Mouse (Mus musculus) small intestine, adult 2 months (tissue): ENCODE measurements around the gene Prickle2. TPM values are rescaled to one million over a fixed set of nuclear protein-coding genes. Genes with fewer than 3 reads are reported as not detected.

ENCODE experiments used
- H3K27ac ChIP-seq: fragments of 200-500 bp; 2 replicates; pipeline ENCODE4 v1.5.1; 2012; ENCODE audit warnings: low read depth, low read length, control low read depth, inconsistent platforms; ENCODE audit not compliant: insufficient read depth
- H3K27me3 ChIP-seq: fragments of 200-500 bp; 2 replicates; pipeline ENCODE4 v1.6.1; 2012; ENCODE audit warnings: mild to moderate bottlenecking, moderate library complexity, low read length, inconsistent platforms; ENCODE audit not compliant: control insufficient read depth, insufficient read depth
- H3K36me3 ChIP-seq: fragments of 200-500 bp; 2 replicates; pipeline ENCODE4 v1.6.1; 2012; ENCODE audit warnings: mild to moderate bottlenecking, low read length, control low read depth, inconsistent platforms; ENCODE audit not compliant: control insufficient read depth, insufficient read depth
- H3K4me1 ChIP-seq: fragments of 200-500 bp; 2 replicates; pipeline ENCODE4 v1.6.1; 2012; ENCODE audit warnings: low read length, inconsistent platforms, mixed read lengths; ENCODE audit not compliant: control insufficient read depth, insufficient read depth, insufficient read length
- H3K4me3 ChIP-seq: fragments of 200-500 bp; 2 replicates; pipeline ENCODE4 v1.5.1; 2012; ENCODE audit warnings: low read depth, mild to moderate bottlenecking, control low read depth, inconsistent platforms, low read length, moderate library complexity
- CTCF ChIP-seq: fragments of 200-500 bp; IDR thresholded peaks from 2 replicates; pipeline ENCODE4 v1.5.1; 2012; ENCODE audit warnings: low read depth, mild to moderate bottlenecking, control low read depth, inconsistent platforms, low read length, moderate library complexity, mixed read lengths; ENCODE audit not compliant: insufficient replicate concordance, insufficient read length; ENCODE audit errors: extremely low read depth
- POLR2A ChIP-seq: fragments of 200-500 bp; IDR thresholded peaks from 2 replicates; pipeline ENCODE4 v1.6.1; 2012; ENCODE audit warnings: low read depth, mild to moderate bottlenecking, control low read depth, inconsistent platforms, low read length, moderate library complexity
- WGBS: fragments of 180-500 bp; shearing (Covaris S2); methylation state at CpG from one replicate; pipeline ENCODE4 v1.1.7; 2018; 5-methylcytosine and 5-hydroxymethylcytosine counted together
- polyA plus RNA-seq: library from polyadenylated mRNA; depleted of rRNA; stranded (reverse); fragments of >200 nt; gene quantifications from 2 replicates; pipeline ENCODE4 v1.2.3, GENCODE M21; 2012

Prickle2 gene
- polyA plus RNA-seq, 1 experiment: 1.6 TPM

GRCm38 (mm10) chr6:92727351-92727986 is 21.5 kb upstream of the Prickle2 start:
- H3K4me1 ChIP-seq: no peaks in the 10 kb centered on the region
- H3K36me3 ChIP-seq: no peaks in the 10 kb centered on the region
- H3K27me3 ChIP-seq: no peaks in the 10 kb centered on the region
- no peak for TF ChIP-seq CTCF
- TF ChIP-seq POLR2A: no peak
- WGBS: 13% methylated on average over 7 of the region's 7 CpGs
- H3K4me3 ChIP-seq: no peak overlapping the region
- no peak overlapping the region for H3K27ac ChIP-seq

GRCm38 (mm10) chr6:92726121-92726520 is 20.2 kb upstream of the Prickle2 start:
- Histone ChIP-seq H3K27ac (no peak overlapping the region), H3K27me3 (no peaks in the 10 kb centered on the region), H3K4me1 (no peaks in the 10 kb centered on the region), H3K36me3 (no peaks in the 10 kb centered on the region), H3K4me3 (no peak overlapping the region)
- TF ChIP-seq POLR2A: no peak
- TF ChIP-seq CTCF: no peak
- 80% methylated on average over 5 of the region's 5 CpGs for WGBS

GRCm38 (mm10) chr6:92724394-92724793 is 18.4 kb upstream of the Prickle2 start:
- H3K27me3 ChIP-seq: no peaks in the 10 kb centered on the region
- WGBS: 48% methylated on average over 2 of the region's 2 CpGs
- TF ChIP-seq POLR2A (no peak), CTCF (no peak)
- no peaks in the 10 kb centered on the region for H3K36me3 ChIP-seq
- no peak overlapping the region for H3K27ac ChIP-seq
- no peaks in the 10 kb centered on the region for H3K4me1 ChIP-seq
- no peak overlapping the region for H3K4me3 ChIP-seq

GRCm38 (mm10) chr6:92715806-92716205 is 9.9 kb upstream of the Prickle2 start:
- TF ChIP-seq CTCF (no peak), POLR2A (no peak)
- Histone ChIP-seq H3K4me3 (no peak overlapping the region), H3K27ac (no peak overlapping the region), H3K36me3 (no peaks in the 10 kb centered on the region), H3K4me1 (no peaks in the 10 kb centered on the region), H3K27me3 (no peaks in the 10 kb centered on the region)
- 60% methylated on average over 3 of the region's 3 CpGs for WGBS

- WGBS: 82% methylated on average over 4 of the region's 4 CpGs
- H3K4me3 ChIP-seq: no peak overlapping the region
- no peaks in the 10 kb centered on the region for H3K27me3 ChIP-seq
- H3K27ac ChIP-seq: no peak overlapping the region
- no peaks in the 10 kb centered on the region for H3K36me3 ChIP-seq
- no peak for TF ChIP-seq CTCF
- H3K4me1 ChIP-seq: no peaks in the 10 kb centered on the region
Observed at GRCm38 (mm10) chr6:92714748-92715147, 8.8 kb upstream of the Prickle2 start.

- no peak overlapping the region for H3K27ac ChIP-seq
- peaks cover 2% of the 10 kb centered on the region; the same call in 1 of the 2 replicates for H3K4me1 ChIP-seq
- H3K27me3 ChIP-seq: peaks cover 9% of the 10 kb centered on the region; the same call in 1 of the 2 replicates
- H3K4me3 ChIP-seq: no peak overlapping the region
- no peaks in the 10 kb centered on the region for H3K36me3 ChIP-seq
- TF ChIP-seq POLR2A (no peak), CTCF (no peak)
- WGBS: 58% methylated on average over 4 of the region's 4 CpGs
Observed at GRCm38 (mm10) chr6:92708137-92708536, 2.2 kb upstream of the Prickle2 start.

GRCm38 (mm10) chr6:92705353-92706144 is 406 bp downstream of the Prickle2 start:
- Histone ChIP-seq H3K36me3 (no peaks in the 10 kb centered on the region), H3K4me1 (peaks cover 2% of the 10 kb centered on the region; the same call in 1 of the 2 replicates), H3K4me3 (peak overlapping the region; percentile 61), H3K27me3 (peaks cover 9% of the 10 kb centered on the region; the same call in 1 of the 2 replicates), H3K27ac (no peak overlapping the region)
- 12% methylated on average over 39 of the region's 39 CpGs for WGBS
- TF ChIP-seq CTCF (no peak), POLR2A (no peak)
